Mouse (Mus musculus): ENCODE measurements at regions not wholly inside any gene's neighbourhood (a gene's known extent, or its start where the extent isn't known, plus 50 kb on each side); places are given as distances from the start of the nearest gene placed in this dataset.

DNA sequence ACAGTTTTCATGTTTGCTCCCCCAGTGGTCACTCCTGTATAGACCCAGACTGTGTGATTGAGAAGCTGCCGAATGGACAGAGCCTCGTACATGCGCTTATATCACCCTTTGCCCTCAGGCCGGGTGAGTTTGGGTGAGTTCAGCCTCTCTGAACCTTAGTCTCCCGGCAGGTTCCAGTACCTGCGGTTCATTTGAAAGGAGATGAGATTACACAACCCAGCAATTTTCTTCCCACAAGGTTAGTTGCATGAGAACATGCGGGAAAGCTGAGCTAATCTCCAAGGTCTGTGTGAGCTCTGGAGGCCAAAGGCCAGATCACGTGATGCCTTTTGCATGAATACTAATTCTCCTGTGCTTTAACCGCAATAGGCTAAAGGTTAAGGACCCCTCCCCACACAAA lies 378.1 kb upstream of the Tbx3 start:
- no peak for TF ChIP-seq CTCF (conservative IDR thresholded peaks at IDR 0.05; ENCODE audit: low read length)
- TF ChIP-seq NANOG (IDR thresholded peaks at IDR 0.05; ENCODE audit: borderline replicate concordance, low read length), result no peak
